Mouse (Mus musculus): ENCODE results near the gene Prtn3. TPM values are rescaled to one million over a fixed set of nuclear protein-coding genes. Genes with fewer than 3 reads are reported as not detected.
A peak's percentile ranks its signal among the peaks of the same experiment; 100 is the strongest.

Prtn3 gene
- polyA plus RNA-seq, 1 experiment from 2014 or later = 12.3 TPM

DNA sequence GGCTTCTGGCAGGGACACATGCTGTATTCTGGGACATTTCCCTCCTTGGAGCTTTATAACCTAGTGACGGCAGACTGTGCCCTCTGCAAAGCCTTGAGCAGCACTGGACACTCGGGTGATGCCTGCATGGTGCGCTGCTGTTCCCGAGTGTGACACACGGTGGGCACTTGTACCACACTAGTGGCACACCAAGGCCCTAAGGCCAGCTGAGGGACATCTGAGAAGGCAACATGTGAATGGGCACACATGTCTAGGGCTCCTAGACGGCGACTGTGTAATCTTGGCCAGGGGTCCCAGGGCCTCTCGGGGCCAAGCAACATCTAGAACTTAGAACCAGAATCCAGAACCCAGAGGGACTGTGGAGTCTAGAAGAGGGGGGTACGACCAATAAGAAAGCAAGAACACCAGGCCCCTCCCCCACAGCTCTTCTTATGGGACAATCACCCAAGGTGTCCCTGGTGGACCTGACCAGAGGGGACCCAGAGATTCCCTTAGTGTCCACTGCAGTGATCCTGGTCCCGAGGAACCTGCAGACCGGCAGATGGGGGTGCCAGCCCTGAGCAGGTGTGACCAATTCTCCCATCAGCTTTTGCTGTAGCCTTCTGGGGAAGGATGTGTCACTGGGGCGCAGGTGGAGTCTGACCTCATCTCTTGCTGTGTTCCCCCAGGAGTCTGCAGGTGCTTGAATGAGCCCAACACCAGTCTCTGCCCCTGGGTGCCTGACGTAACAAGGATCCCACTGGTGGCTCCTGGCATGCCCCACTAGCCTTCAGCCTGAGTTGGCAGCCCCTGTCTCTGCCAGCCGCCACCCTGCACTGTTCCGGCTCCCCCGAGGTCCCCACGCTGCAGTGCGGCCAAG is 55.9 kb downstream of the Prtn3 start:
- 90% methylated on average over 18 of the region's 18 CpGs for WGBS
- DNase-seq (ENCODE audit: low spot score) = no peak
- peaks cover 56% of the 10 kb centered on the region for H3K36me3 ChIP-seq (replicated peaks)
- no peaks in the 10 kb centered on the region for H3K9me3 ChIP-seq
- no peaks in the 10 kb centered on the region for H3K27me3 ChIP-seq (replicated peaks; ENCODE audit: low read depth, poor library complexity, severe bottlenecking)
- H3K4me1 ChIP-seq = peaks cover 88% of the 10 kb centered on the region
- peak overlapping the region; percentile 79 for H3K4me3 ChIP-seq
- H3K27ac ChIP-seq (replicated peaks) = peak overlapping the region; percentile 94

DNA sequence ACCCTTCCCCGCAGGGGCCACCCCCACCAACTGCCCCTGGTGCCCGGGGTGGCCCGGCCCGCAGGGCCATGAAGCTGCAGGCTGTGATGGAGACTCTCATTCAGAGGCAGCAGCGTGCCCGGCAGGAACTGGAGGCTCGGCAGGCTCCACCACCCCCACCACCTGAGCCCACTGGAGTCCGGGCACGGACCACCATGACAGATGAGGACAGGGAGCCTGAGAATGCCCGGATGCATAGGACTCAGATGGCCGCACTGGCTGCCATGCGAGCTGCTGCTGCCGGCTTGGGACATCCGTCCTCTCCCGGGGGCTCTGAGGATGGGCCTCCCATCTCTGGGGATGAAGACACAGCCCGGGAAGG is 56.5 kb downstream of the Prtn3 start:
- Histone ChIP-seq H3K4me3 (peak overlapping the region; percentile 42; the same call in 1 of the 2 replicates), H3K36me3 (replicated peaks) (peaks cover 62% of the 10 kb centered on the region), H3K27me3 (replicated peaks; ENCODE audit: low read depth, poor library complexity, severe bottlenecking) (no peaks in the 10 kb centered on the region), H3K9me3 (no peaks in the 10 kb centered on the region), H3K27ac (replicated peaks) (0 out of 2 replicates have a peak overlapping the region, but pooled peaks have one; percentile 24), H3K4me1 (peaks cover 84% of the 10 kb centered on the region)
- no peak for DNase-seq (ENCODE audit: low spot score)
- WGBS = 90% methylated on average over 16 of the region's 16 CpGs

DNA sequence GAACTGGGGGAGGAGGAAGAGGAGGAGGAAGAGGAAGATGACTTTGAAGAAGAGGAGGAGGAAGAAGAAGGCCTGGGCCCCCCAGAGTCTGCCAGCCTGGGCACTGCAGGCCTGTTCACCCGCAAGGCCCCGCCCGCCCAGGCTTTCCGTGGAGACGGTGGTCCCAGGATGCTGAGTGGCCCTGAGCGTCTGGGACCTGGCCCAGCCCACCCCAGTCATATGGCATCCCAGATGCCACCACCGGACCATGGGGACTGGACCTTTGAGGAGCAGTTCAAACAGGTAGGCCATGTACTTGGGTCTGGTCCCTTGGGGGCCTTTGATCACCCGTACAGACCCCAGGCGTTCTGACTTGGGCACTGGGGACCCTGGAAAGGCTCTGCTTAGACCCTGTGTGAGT is 57.5 kb downstream of the Prtn3 start:
- Histone ChIP-seq H3K9me3 (no peaks in the 10 kb centered on the region), H3K4me1 (peaks cover 82% of the 10 kb centered on the region), H3K27me3 (replicated peaks; ENCODE audit: low read depth, poor library complexity, severe bottlenecking) (no peaks in the 10 kb centered on the region), H3K4me3 (peak overlapping the region; percentile 42; the same call in 1 of the 2 replicates), H3K27ac (replicated peaks) (peak overlapping the region; percentile 79), H3K36me3 (replicated peaks) (peaks cover 72% of the 10 kb centered on the region)
- DNase-seq (ENCODE audit: low spot score) = no peak
- 85% methylated on average over 9 of the region's 9 CpGs for WGBS

DNA sequence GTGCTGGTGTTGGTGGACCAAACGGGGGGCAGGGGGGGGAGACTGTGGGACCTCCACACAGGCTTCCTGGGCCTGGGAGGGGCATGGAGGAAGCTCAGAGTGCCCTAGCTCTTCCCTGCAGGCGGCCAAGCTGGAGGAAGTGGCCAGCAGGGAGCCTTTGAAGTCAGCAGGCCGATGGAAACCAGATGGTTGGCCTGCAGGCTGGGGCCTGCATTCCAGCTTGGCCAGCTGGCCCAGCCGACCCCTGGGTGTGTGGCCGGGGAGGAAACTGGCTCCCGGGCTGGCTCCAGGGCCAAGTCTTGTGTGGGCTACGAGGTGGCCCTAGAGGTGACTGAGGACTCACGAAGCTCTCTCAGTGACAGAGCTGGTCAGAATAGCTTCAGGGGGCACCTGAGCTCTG is 58.5 kb downstream of the Prtn3 start:
- 15% methylated on average over 8 of the region's 8 CpGs for WGBS
- H3K27ac ChIP-seq (replicated peaks) = peak overlapping the region; percentile 79
- no peaks in the 10 kb centered on the region for H3K27me3 ChIP-seq (replicated peaks; ENCODE audit: low read depth, poor library complexity, severe bottlenecking)
- peak overlapping the region; percentile 42 for H3K4me3 ChIP-seq
- DNase-seq (ENCODE audit: low spot score) = peak; percentile 88
- H3K9me3 ChIP-seq = no peaks in the 10 kb centered on the region
- H3K36me3 ChIP-seq (replicated peaks) = peaks cover 81% of the 10 kb centered on the region
- H3K4me1 ChIP-seq = peaks cover 91% of the 10 kb centered on the region

Small RNA genes within 50 kb of the gene (microRNA-seq; reads per million reads assigned to microRNA genes)
- 0.91 reads per million for gene Mir6910

Other genes starting within 250 kb of the Prtn3 start
- 20.0 and 21.5 TPM in 2 replicates for gene Shc2, start 236.6 kb upstream of the Prtn3 start, polyA plus RNA-seq (2016; fragmentation: Nextera tagmentation; extraction: Ambion mirVana)
- not detected in 2 replicates for gene Odf3l2, start 228.7 kb upstream of the Prtn3 start, polyA plus RNA-seq (2016; fragmentation: Nextera tagmentation; extraction: Ambion mirVana)
- gene Madcam1, start 209.9 kb upstream of the Prtn3 start, polyA plus RNA-seq (2016; fragmentation: Nextera tagmentation; extraction: Ambion mirVana) = 2.5 and 3.2 TPM in 2 replicates
- gene Tpgs1, start 205.1 kb upstream of the Prtn3 start, polyA plus RNA-seq (2016; fragmentation: Nextera tagmentation; extraction: Ambion mirVana) = 62.6 and 63.5 TPM in 2 replicates
- 240 and 250 TPM in 2 replicates for gene Cdc34, start 192.3 kb upstream of the Prtn3 start, polyA plus RNA-seq (2016; fragmentation: Nextera tagmentation; extraction: Ambion mirVana)
- 0.88 and 1.5 TPM in 2 replicates for gene Gzmm, start 185.5 kb upstream of the Prtn3 start, polyA plus RNA-seq (2016; fragmentation: Nextera tagmentation; extraction: Ambion mirVana)
- 591 and 608 TPM in 2 replicates for gene Bsg, start 170.0 kb upstream of the Prtn3 start, polyA plus RNA-seq (2016; fragmentation: Nextera tagmentation; extraction: Ambion mirVana)
- 0.04 TPM in 1 of 2 replicates, not detected in the other for gene Hcn2, start 157.8 kb upstream of the Prtn3 start, polyA plus RNA-seq (2016; fragmentation: Nextera tagmentation; extraction: Ambion mirVana)
- gene Polrmt, start 127.9 kb upstream of the Prtn3 start, polyA plus RNA-seq (2016; fragmentation: Nextera tagmentation; extraction: Ambion mirVana) = 52.8 and 54.3 TPM in 2 replicates
- 0.46 TPM in 1 of 2 replicates, not detected in the other for gene Fgf22, start 119.4 kb upstream of the Prtn3 start, polyA plus RNA-seq (2016; fragmentation: Nextera tagmentation; extraction: Ambion mirVana)
- gene Rnf126, start 107.5 kb upstream of the Prtn3 start, polyA plus RNA-seq (2016; fragmentation: Nextera tagmentation; extraction: Ambion mirVana) = 125 and 126 TPM in 2 replicates
- 1.9 and 2.2 TPM in 2 replicates for gene Fstl3, start 97.2 kb upstream of the Prtn3 start, polyA plus RNA-seq (2016; fragmentation: Nextera tagmentation; extraction: Ambion mirVana)
- gene Prss57, start 83.5 kb upstream of the Prtn3 start, polyA plus RNA-seq (2016; fragmentation: Nextera tagmentation; extraction: Ambion mirVana) = 0.05 TPM in 1 of 2 replicates, not detected in the other
- gene Palm, start 80.9 kb upstream of the Prtn3 start, polyA plus RNA-seq (2016; fragmentation: Nextera tagmentation; extraction: Ambion mirVana) = 127 and 129 TPM in 2 replicates
- 1.7 and 2.2 TPM in 2 replicates for gene Misp, start 53.5 kb upstream of the Prtn3 start, polyA plus RNA-seq (2016; fragmentation: Nextera tagmentation; extraction: Ambion mirVana)
- gene Ptbp1, start 20.0 kb upstream of the Prtn3 start, polyA plus RNA-seq (2016; fragmentation: Nextera tagmentation; extraction: Ambion mirVana) = 406 and 416 TPM in 2 replicates
- gene Plppr3, start 158 bp downstream of the Prtn3 start, polyA plus RNA-seq (2016; fragmentation: Nextera tagmentation; extraction: Ambion mirVana) = 123 and 139 TPM in 2 replicates
- 0.20 TPM in 1 of 2 replicates, not detected in the other for gene Elane, start 11.8 kb downstream of the Prtn3 start, polyA plus RNA-seq (2016; fragmentation: Nextera tagmentation; extraction: Ambion mirVana)
- gene Cfd, start 16.4 kb downstream of the Prtn3 start, polyA plus RNA-seq (2016; fragmentation: Nextera tagmentation; extraction: Ambion mirVana) = not detected in 2 replicates
- 63.6 and 68.1 TPM in 2 replicates for gene Med16, start 34.4 kb downstream of the Prtn3 start, polyA plus RNA-seq (2016; fragmentation: Nextera tagmentation; extraction: Ambion mirVana)
- 3.4 TPM in 1 of 2 replicates, not detected in the other for gene Gm26602, start 36.4 kb downstream of the Prtn3 start, polyA plus RNA-seq (2016; fragmentation: Nextera tagmentation; extraction: Ambion mirVana)
- 0.33 and 0.37 TPM in 2 replicates for gene Kiss1r, start 42.5 kb downstream of the Prtn3 start, polyA plus RNA-seq (2016; fragmentation: Nextera tagmentation; extraction: Ambion mirVana)
- 125 and 136 TPM in 2 replicates for gene R3hdm4, start 46.7 kb downstream of the Prtn3 start, polyA plus RNA-seq (2016; fragmentation: Nextera tagmentation; extraction: Ambion mirVana)
- 15.7 and 18.0 TPM in 2 replicates for gene Arid3a, start 52.6 kb downstream of the Prtn3 start, polyA plus RNA-seq (2016; fragmentation: Nextera tagmentation; extraction: Ambion mirVana)
- gene Wdr18, start 85.7 kb downstream of the Prtn3 start, polyA plus RNA-seq (2016; fragmentation: Nextera tagmentation; extraction: Ambion mirVana) = 166 TPM in 2 replicates
- 0.13 and 0.44 TPM in 2 replicates for gene Grin3b, start 96.2 kb downstream of the Prtn3 start, polyA plus RNA-seq (2016; fragmentation: Nextera tagmentation; extraction: Ambion mirVana)
- gene Tmem259, start 109.9 kb downstream of the Prtn3 start, polyA plus RNA-seq (2016; fragmentation: Nextera tagmentation; extraction: Ambion mirVana) = 12.3 and 12.4 TPM in 2 replicates
- 234 and 253 TPM in 2 replicates for gene Cnn2, start 114.1 kb downstream of the Prtn3 start, polyA plus RNA-seq (2016; fragmentation: Nextera tagmentation; extraction: Ambion mirVana)
- 2.9 and 3.2 TPM in 2 replicates for gene Abca7, start 122.0 kb downstream of the Prtn3 start, polyA plus RNA-seq (2016; fragmentation: Nextera tagmentation; extraction: Ambion mirVana)
- gene Arhgap45, start 142.2 kb downstream of the Prtn3 start, polyA plus RNA-seq (2016; fragmentation: Nextera tagmentation; extraction: Ambion mirVana) = 11.2 and 11.3 TPM in 2 replicates
- gene Polr2e, start 165.3 kb downstream of the Prtn3 start, polyA plus RNA-seq (2016; fragmentation: Nextera tagmentation; extraction: Ambion mirVana) = 312 and 316 TPM in 2 replicates
- 618 and 672 TPM in 2 replicates for gene Gpx4, start 172.7 kb downstream of the Prtn3 start, polyA plus RNA-seq (2016; fragmentation: Nextera tagmentation; extraction: Ambion mirVana)
- gene Sbno2, start 231.1 kb downstream of the Prtn3 start, polyA plus RNA-seq (2016; fragmentation: Nextera tagmentation; extraction: Ambion mirVana) = 16.2 and 18.2 TPM in 2 replicates
- gene Stk11, start 241.3 kb downstream of the Prtn3 start, polyA plus RNA-seq (2016; fragmentation: Nextera tagmentation; extraction: Ambion mirVana) = 16.1 and 17.5 TPM in 2 replicates